Mouse (Mus musculus): ENCODE data around the gene Gpr183.

Gene Gpr183

GRCm38 (mm10) chr14:121955176-121955795 lies 9.7 kb downstream of the Gpr183 start:
- DNase-seq, result no peak

GRCm38 (mm10) chr14:121954608-121955007 lies 10.4 kb downstream of the Gpr183 start:
- no peak for DNase-seq

GRCm38 (mm10) chr14:121954129-121954528 lies 10.9 kb downstream of the Gpr183 start:
- no peak for DNase-seq

GRCm38 (mm10) chr14:121952046-121952400 lies 13.0 kb downstream of the Gpr183 start:
- DNase-seq, result no peak

GRCm38 (mm10) chr14:121951399-121952045 lies 13.5 kb downstream of the Gpr183 start:
- no peak for DNase-seq

GRCm38 (mm10) chr14:121949897-121950296 lies 15.1 kb downstream of the Gpr183 start:
- DNase-seq, result no peak

GRCm38 (mm10) chr14:121949436-121949835 lies 15.6 kb downstream of the Gpr183 start:
- DNase-seq, result no peak

GRCm38 (mm10) chr14:121947966-121948365 lies 17.0 kb downstream of the Gpr183 start:
- DNase-seq, result no peak

- DNase-seq, result no peak
These were observed 17.7 kb downstream of the Gpr183 start for GRCm38 (mm10) chr14:121947201-121947760.

- no peak for DNase-seq
These were observed 18.3 kb downstream of the Gpr183 start for GRCm38 (mm10) chr14:121946728-121947127.

GRCm38 (mm10) chr14:121946131-121946530 lies 18.9 kb downstream of the Gpr183 start:
- no peak for DNase-seq

- DNase-seq, result no peak
These were observed 25.4 kb downstream of the Gpr183 start for GRCm38 (mm10) chr14:121939582-121939981.

- no peak for DNase-seq
These were observed 26.5 kb downstream of the Gpr183 start for GRCm38 (mm10) chr14:121938256-121939191.

- no peak for DNase-seq
These were observed 27.3 kb downstream of the Gpr183 start for GRCm38 (mm10) chr14:121937601-121938255.

- DNase-seq, result no peak
These were observed 28.1 kb downstream of the Gpr183 start for GRCm38 (mm10) chr14:121936856-121937255.

- no peak for DNase-seq
These were observed 28.6 kb downstream of the Gpr183 start for GRCm38 (mm10) chr14:121936356-121936755.

- no peak for DNase-seq
These were observed 30.4 kb downstream of the Gpr183 start for GRCm38 (mm10) chr14:121934597-121934946.

GRCm38 (mm10) chr14:121933906-121934596 lies 30.9 kb downstream of the Gpr183 start:
- DNase-seq, result no peak

- DNase-seq, result no peak
These were observed 32.8 kb downstream of the Gpr183 start for GRCm38 (mm10) chr14:121932180-121932579.

- DNase-seq, result no peak
These were observed 33.4 kb downstream of the Gpr183 start for GRCm38 (mm10) chr14:121931594-121931993.

- no peak for DNase-seq
These were observed 34.1 kb downstream of the Gpr183 start for GRCm38 (mm10) chr14:121930731-121931383.

Data from lung, postnatal 14 days (tissue).